Mouse (Mus musculus): ENCODE measurements around the gene Rgs9bp.

GRCm38 (mm10) chr7:35564067-35564865, 21.1 kb downstream of the Rgs9bp start:
- no peak for TF ChIP-seq TAL1 (IDR thresholded peaks at IDR 0.05; ENCODE audit: low read length)
- TF ChIP-seq GATA1 (IDR thresholded peaks at IDR 0.05; ENCODE audit: low read length): no peak
